Mouse (Mus musculus) ES-Bruce4 (cell line): ENCODE data around the gene Ube2e1. TPM values are rescaled to one million over a fixed set of nuclear protein-coding genes. Genes with fewer than 3 reads are reported as not detected.

Experiments used
- H3K27ac ChIP-seq: 2 replicates; pipeline ENCODE4 v1.5.1; 2012; ENCODE audit warnings: low read length, inconsistent platforms; ENCODE audit not compliant: insufficient read depth
- H3K27me3 ChIP-seq: 2 replicates; pipeline ENCODE4 v1.6.1; 2012; ENCODE audit warnings: mild to moderate bottlenecking, low read length, inconsistent platforms; ENCODE audit not compliant: control insufficient read depth, poor library complexity, insufficient read depth, severe bottlenecking
- H3K36me3 ChIP-seq: 2 replicates; pipeline ENCODE4 v1.6.1; 2012; ENCODE audit warnings: inconsistent platforms, mild to moderate bottlenecking, low read length, moderate library complexity; ENCODE audit not compliant: control insufficient read depth, poor library complexity, insufficient read depth, severe bottlenecking
- H3K4me1 ChIP-seq: one replicate; pipeline ENCODE4 v1.8.1; 2011; ENCODE audit warnings: low read length; ENCODE audit not compliant: control insufficient read depth, insufficient read depth
- H3K4me3 ChIP-seq: 2 replicates; pipeline ENCODE4 v1.5.1; 2011; ENCODE audit warnings: low read depth, mild to moderate bottlenecking, low read length
- H3K9ac ChIP-seq: 2 replicates; pipeline ENCODE4 v1.6.1; 2012; ENCODE audit warnings: low read depth, mild to moderate bottlenecking, inconsistent platforms; ENCODE audit not compliant: poor library complexity, severe bottlenecking
- H3K9me3 ChIP-seq: replicated peaks from 2 replicates; pipeline ENCODE4 v1.6.1; 2012; ENCODE audit warnings: mild to moderate bottlenecking, low read length, inconsistent platforms; ENCODE audit not compliant: control insufficient read depth, poor library complexity, insufficient read depth, severe bottlenecking
- CTCF ChIP-seq: IDR thresholded peaks from one replicate; pipeline ENCODE4 v1.8.1; 2011; ENCODE audit warnings: low read depth, low read length
- EP300 ChIP-seq: IDR thresholded peaks from 2 replicates; pipeline ENCODE4 v1.6.1; 2011; ENCODE audit warnings: low read depth, low read length; ENCODE audit not compliant: insufficient read depth
- POLR2A ChIP-seq: IDR thresholded peaks from one replicate; pipeline ENCODE4 v1.8.1; 2011; ENCODE audit warnings: low read length; ENCODE audit not compliant: insufficient read depth
- polyA plus RNA-seq: library from polyadenylated mRNA; stranded (reverse); fragments of >200 nt; gene quantifications from 2 replicates; pipeline ENCODE4 v1.2.4, GENCODE M21; 2011; ENCODE audit warnings: low read depth; ENCODE audit not compliant: missing spikeins, insufficient read depth, insufficient read length

Ube2e1 gene
- polyA plus RNA-seq, 1 experiment: 128 TPM

GRCm38 (mm10) chr14:18341088-18341487, 9.4 kb upstream of the Ube2e1 start:
- Histone ChIP-seq H3K4me3 (no peak overlapping the region), H3K27ac (no peak overlapping the region), H3K27me3 (no peaks in the 10 kb centered on the region), H3K36me3 (no peaks in the 10 kb centered on the region), H3K9me3 (no peaks in the 10 kb centered on the region), H3K9ac (no peak overlapping the region), H3K4me1 (no peaks in the 10 kb centered on the region)
- no peak for TF ChIP-seq CTCF
- no peak for TF ChIP-seq POLR2A
- TF ChIP-seq EP300: no peak

DNA sequence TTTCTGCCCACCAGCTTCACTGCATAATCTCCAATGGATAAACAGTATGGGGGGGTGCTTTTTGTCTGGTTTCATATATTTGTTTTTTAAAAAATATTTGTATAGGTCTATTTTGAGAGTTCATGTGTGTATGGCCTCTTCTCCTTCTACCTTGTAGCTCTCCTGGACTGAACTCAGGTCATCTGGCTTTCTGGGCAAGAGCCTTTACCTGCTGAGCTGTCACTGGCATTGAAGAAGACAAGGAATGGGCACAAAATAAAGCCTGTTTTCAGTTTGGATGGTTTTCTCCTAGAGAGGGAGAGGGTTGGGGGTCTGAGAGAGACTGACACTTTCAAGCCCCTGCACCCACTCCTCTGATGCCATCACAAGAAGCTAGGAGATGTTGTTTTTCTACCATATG, 4.4 kb upstream of the Ube2e1 start:
- Histone ChIP-seq H3K4me3 (no peak overlapping the region), H3K9me3 (no peaks in the 10 kb centered on the region), H3K4me1 (no peaks in the 10 kb centered on the region), H3K9ac (no peak overlapping the region), H3K27ac (no peak overlapping the region), H3K36me3 (no peaks in the 10 kb centered on the region), H3K27me3 (peaks cover 2% of the 10 kb centered on the region; the same call in 1 of the 2 replicates)
- TF ChIP-seq CTCF: no peak
- TF ChIP-seq EP300: no peak
- TF ChIP-seq POLR2A: no peak

DNA sequence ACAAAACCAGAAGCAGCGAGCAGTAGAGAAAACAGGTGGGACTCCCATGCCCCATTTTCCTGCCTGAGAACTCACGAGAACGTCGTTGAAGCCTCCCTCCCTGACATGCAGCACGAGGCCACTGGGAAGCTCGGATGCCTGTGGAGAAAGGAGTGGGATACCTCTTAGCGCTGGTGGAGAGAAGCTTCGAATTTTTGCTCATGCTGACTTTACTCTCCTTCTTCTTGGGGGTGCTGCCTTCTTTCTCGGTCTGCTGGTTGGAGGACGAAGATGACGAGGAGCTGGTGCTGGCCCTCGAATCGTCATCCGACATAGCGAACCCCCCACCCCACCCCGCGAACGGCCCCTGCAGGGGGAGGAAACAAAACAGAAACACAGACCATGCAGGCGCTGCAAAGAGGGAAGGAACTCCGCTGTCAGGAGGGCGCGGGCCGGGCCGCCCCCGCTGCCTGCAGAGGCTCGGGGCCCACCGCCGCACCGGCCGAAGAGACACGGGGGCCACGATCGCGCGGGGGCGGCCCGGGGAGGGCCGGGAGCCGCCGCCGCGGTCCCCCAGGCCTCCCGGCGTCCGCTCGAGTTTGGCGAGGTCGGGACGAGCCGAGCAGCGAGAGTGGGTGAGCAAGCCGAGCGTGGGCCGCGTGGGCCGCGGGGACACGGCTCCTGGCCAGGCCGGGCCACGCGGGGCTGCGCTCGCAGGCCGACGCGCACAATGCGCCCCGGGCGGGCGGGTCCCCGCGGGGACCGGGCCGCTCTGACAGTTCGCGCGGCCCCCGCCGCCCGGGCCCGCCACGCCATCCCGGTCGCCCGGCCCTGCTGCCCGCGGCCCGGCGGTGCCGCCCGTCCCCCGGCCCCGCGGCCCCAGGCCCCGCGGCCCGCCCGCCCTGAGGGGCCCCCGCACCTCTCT, 618 bp downstream of the Ube2e1 start:
- Histone ChIP-seq H3K4me1 (peaks cover 2% of the 10 kb centered on the region), H3K27me3 (peaks cover 2% of the 10 kb centered on the region), H3K9me3 (no peaks in the 10 kb centered on the region), H3K27ac (no peak overlapping the region), H3K9ac (peak overlapping the region; percentile 95), H3K36me3 (peaks cover 2% of the 10 kb centered on the region; the same call in 1 of the 2 replicates), H3K4me3 (peak overlapping the region; percentile 62)
- TF ChIP-seq POLR2A (no peak), CTCF (no peak), EP300 (no peak)

DNA sequence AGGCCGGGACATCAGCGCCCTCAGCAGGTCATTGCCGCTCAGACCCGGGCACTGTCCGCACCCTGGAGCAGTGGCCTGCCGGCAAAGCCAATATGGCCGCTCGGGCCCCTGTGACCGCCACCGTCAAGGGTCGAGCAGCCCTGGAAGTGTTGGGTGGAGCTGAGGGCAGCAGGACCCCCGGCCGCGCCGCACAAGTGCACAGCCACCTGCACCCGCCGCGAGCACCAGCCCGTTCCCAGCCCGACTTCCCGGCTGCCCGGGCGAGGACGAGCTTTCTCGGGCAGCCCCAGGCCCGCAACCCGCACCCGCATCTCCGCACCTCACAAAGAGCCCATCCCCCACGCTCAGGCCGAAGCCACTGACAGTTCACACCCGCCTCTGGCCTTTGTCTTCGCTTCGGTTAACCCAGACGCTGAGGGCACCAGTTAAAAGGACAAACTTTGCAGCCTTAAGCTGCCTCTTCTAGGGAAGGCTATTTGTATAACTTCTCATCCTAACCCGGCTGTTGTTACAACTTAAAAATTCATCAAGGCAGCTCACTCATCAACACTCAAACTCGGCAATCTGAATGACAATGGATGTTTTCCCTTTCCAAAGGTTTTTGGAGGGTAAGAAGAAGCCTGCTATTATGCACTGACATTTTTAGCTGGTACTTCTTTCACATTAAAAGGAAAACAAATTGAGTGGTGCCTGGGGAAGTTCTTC, 4.5 kb downstream of the Ube2e1 start:
- H3K9me3 ChIP-seq: no peaks in the 10 kb centered on the region
- H3K27me3 ChIP-seq: peaks cover 2% of the 10 kb centered on the region
- H3K4me3 ChIP-seq: peak overlapping the region; percentile 66
- peaks cover 2% of the 10 kb centered on the region; the same call in 1 of the 2 replicates for H3K36me3 ChIP-seq
- TF ChIP-seq POLR2A: no peak
- TF ChIP-seq CTCF: no peak
- no peak for TF ChIP-seq EP300
- H3K9ac ChIP-seq: peak overlapping the region; percentile 20
- H3K27ac ChIP-seq: no peak overlapping the region
- H3K4me1 ChIP-seq: peaks cover 2% of the 10 kb centered on the region

DNA sequence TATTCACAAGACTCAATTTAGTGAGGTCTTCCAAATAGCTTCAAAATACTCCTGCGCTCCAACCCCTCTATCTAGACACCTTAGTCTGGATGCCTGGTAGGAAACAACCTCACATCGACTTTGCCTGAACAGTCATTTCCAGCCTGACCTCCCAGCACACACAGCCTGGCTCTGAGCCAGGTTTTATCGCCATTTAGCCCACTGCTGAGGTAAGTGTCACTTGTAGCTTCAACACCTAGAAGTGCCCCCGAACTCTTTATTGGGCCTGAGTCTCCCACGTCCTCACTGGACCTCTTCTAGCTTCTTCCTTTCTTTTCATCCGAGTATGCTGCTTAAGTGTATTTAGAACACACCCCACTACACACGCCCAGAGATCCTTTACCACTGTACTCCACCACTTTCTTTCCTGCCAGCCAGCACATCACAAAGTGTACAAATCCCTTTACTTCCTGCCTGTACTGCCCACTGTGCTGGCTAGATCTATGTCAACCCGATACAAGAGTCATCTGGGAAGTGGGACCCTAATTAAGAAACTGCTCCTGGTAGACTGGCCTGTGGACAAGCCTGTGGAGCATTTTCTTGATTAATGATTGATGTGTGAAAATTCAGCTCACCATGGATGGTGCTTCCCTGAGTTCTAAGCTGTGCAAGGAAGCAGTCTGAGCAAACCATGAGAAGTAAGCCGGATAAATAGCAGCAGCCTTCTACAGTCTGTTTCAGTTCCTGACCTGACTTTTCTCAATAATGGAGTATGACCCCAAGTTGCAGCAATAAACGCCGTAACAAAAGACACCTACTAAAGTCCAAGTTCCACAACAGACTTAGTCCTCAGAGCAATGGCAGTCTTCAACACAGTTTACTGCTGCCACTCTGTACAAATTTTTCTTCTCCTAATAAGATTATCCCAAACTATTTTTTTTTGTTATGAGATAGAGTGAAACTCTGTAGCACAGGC, 13.9 kb downstream of the Ube2e1 start:
- H3K36me3 ChIP-seq: no peaks in the 10 kb centered on the region
- no peak overlapping the region for H3K4me3 ChIP-seq
- H3K27me3 ChIP-seq: no peaks in the 10 kb centered on the region
- H3K9me3 ChIP-seq: peaks cover 15% of the 10 kb centered on the region
- no peaks in the 10 kb centered on the region for H3K4me1 ChIP-seq
- H3K27ac ChIP-seq: no peak overlapping the region
- H3K9ac ChIP-seq: no peak overlapping the region
- TF ChIP-seq CTCF (no peak), EP300 (no peak), POLR2A (no peak)
